Mouse (Mus musculus) right cerebral cortex, postnatal 10 days (tissue): Measurements from ENCODE around the gene Slc12a1.

Source experiments
- DNase-seq, 2 experiments: peaks; one replicate each; pipeline ENCODE4 v3.0.0; 2021; ENCODE audit warnings: low spot score in 2 of 2

The Slc12a1 gene

DNA sequence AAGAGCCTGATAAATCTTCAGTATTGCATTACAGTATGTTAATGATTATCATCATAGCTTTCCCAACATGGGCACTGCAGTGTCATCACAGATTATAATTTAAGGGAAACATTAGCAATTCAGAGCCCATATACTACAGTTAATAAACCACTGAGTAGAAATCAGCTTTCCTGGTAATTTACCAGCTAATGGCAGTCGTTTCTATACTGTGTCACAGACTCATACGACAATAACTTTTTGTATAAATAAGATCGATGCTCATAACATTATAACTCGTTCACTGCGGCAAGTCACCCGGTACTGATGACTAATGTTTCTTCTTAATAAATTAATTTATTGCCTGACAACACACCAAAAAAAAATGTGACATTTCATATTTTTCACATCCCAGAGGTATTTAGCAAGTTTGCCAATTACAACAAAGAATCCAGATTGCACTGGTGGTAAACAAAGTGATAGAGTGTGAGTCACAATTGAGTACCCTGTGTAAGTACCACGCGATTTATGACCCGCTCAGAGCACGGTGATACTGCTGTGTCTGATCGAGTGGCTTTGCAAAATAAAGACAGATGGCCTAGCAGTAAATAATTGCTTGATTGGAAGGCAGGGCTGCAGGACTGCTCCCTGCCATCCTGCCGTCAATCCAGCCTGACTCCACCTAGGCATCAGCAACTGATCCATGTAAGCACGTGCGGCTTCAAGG, 56.7 kb downstream of the Slc12a1 start:
- no peak for DNase-seq

GRCm38 (mm10) chr2:125211831-125212510, 59.7 kb downstream of the Slc12a1 start:
- no peak for DNase-seq

DNA sequence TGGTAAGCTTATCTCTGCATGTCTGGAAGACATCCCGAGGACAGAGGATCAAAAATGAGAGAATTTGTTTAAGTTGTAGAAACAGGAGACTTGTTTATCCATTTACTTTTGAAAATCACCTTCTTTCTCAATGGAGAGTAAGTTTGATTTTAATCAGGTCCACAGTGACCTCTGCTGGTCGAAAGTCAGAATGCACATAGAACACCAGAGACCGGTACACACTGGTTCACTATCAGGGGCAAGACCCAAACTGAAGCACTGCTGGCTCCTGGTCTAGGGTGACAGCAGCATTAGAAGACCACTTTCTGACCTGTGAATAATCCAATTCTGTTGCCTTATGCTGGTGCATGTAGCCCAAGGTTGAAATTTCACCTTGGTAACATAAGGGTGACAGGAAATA, 62.3 kb downstream of the Slc12a1 start:
- DNase-seq: peak; percentile 68 to 85

GRCm38 (mm10) chr2:125217286-125217685, 65.0 kb downstream of the Slc12a1 start:
- no peak for DNase-seq

DNA sequence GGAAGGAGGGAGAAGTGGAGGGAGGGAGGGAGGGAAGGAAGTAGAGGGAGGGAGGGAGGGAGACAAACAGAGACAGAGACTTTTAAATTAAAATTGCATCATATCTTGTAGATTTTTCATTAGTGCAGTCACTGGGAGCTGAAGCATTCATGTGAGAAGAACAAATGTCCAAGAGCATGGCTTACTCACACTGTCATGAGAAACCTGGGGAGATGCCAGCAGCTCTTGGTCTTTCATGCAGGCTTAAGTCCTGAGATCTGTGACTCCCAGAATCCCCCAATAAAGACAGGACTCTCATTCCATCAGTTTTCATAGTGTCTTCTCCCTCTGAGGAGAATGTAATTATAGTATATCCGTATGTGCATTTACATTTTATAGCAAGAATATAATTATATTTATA, 66.3 kb downstream of the Slc12a1 start:
- DNase-seq: no peak

GRCm38 (mm10) chr2:125219268-125219667, 67.0 kb downstream of the Slc12a1 start:
- DNase-seq: no peak

GRCm38 (mm10) chr2:125221673-125222072, 69.4 kb downstream of the Slc12a1 start:
- DNase-seq: no peak

GRCm38 (mm10) chr2:125228472-125229409, 76.4 kb downstream of the Slc12a1 start:
- no peak for DNase-seq

- no peak for DNase-seq
Observed at GRCm38 (mm10) chr2:125232183-125232582, 79.9 kb downstream of the Slc12a1 start.

- DNase-seq: no peak
Observed at GRCm38 (mm10) chr2:125233537-125233936, 81.2 kb downstream of the Slc12a1 start.

DNA sequence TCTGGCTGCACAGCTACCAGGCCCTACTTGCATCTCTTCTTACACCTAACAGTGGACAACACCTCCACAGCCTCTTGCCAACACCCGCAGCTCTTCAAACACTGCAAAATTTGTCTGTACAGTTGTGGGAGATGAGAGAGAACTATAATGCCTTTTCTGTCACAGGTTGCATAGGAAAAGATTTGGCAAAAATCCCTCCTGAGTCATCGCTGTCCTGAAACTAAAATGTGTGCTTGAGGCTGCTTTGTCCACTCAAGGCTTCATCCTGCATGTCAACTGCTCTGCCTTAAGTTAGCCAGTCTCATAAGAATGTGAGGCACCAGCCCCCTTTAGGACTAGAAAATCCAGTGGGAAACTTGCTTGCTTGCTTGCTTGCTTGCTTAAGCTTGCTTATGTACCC, 81.7 kb downstream of the Slc12a1 start:
- no peak for DNase-seq

- DNase-seq: no peak
Observed at GRCm38 (mm10) chr2:125245545-125246285, 93.4 kb downstream of the Slc12a1 start.

GRCm38 (mm10) chr2:125246669-125247068, 94.4 kb downstream of the Slc12a1 start:
- DNase-seq: no peak

DNA sequence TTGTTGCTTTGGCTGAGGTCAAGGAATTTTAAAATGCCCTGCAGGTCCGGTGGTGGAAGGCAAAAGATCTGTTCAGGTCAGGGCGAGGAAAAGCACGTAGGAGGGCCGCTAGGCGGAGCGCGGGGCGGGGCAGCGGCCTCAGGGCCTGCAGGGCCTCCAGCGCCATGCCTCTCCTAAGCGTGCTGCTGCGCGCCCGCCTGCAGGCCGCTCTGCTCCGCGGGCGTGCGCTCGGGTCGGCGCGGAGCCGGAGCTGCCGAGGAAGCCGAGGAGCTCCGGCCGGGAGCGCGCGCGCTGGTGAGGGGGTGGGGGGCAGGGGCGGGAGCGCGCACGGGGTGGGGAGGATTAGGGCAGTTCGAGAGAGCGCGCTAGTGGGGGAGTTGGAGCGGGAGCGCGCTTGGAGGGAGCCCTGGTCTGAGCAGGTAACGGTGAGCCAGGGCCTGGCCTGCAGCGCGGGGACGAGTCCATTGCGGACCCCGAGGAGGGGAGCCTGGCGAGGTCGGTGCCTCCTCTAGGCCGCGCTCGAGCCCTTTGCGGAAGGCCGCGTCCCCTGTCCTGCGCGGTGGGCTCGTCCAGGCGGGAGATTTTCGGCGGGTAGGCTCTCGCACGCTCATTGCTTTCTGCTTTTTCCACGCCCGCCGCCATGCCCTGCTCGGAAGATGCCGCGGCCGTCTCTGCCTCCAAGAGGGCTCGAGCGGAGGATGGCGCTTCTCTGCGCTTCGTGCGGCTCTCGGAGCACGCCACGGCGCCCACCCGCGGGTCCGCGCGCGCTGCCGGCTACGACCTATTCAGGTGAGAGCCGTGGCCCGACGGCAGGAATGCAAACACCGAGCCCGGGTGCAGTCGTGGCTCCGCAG, 95.0 kb downstream of the Slc12a1 start, which contains the start of gene Dut:
TSS of gene Dut (plus strand) at position 83 of the 854 bp plus-strand sequence.
- DNase-seq: peak; percentile 94

- DNase-seq: no peak
Observed at GRCm38 (mm10) chr2:125247962-125248235, 95.6 kb downstream of the Slc12a1 start.

DNA sequence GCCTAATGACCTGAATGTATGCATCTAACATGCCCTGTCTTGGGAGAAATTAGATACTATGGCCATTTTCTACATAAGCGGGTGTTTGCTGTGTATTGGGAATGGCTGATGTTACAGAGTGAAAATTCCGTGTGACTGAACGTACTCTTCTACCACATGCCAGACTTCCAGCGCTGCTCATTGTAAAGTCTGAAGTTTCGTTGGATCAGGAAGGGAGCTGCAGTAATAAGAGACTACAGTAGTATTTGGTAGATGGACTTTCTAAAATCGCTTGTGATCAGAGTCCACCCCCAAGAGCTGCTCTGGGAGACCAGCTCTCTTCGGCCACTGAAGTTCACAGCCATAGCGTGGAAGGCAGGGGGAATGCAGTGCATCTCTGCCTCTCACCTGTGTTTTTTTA, 96.0 kb downstream of the Slc12a1 start:
- DNase-seq: no peak

GRCm38 (mm10) chr2:125249339-125249738, 97.0 kb downstream of the Slc12a1 start:
- DNase-seq: no peak

DNA sequence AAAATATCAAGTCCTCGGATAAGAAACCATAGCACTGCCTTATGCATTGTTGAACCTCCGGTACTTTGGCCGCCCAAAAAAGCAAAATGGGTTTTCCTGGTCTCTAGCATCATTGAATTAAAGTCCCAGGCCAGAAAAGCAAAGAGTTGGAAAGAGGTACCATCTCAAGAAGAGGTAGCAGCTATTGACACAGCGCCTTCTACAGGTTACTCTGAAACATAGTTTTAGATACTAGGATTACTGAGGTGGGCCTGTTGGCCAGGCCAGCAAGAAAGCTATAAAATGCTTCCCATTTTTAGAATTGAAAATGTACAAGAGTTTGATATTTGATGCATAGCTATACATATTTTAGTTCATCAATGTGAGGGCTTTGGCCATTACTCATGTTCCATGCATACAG, 97.6 kb downstream of the Slc12a1 start:
- DNase-seq: no peak

GRCm38 (mm10) chr2:125251781-125252180, 99.5 kb downstream of the Slc12a1 start:
- DNase-seq: no peak

GRCm38 (mm10) chr2:125252275-125252674, 100.0 kb downstream of the Slc12a1 start:
- peak; percentile 47 to 55 for DNase-seq

GRCm38 (mm10) chr2:125253699-125254098, 101.4 kb downstream of the Slc12a1 start:
- DNase-seq: no peak
